Mouse (Mus musculus): ENCODE measurements around the gene Srrm2. TPM values are rescaled to one million over a fixed set of nuclear protein-coding genes. Genes with fewer than 3 reads are reported as not detected.
"Not testable (repeated sequence)": the region's sequence is repeated elsewhere in the genome, so short reads cannot be mapped to it uniquely, and the experiment has no call there.

Gene Srrm2
- polyA plus RNA-seq, 1 experiment: 439 TPM

DNA sequence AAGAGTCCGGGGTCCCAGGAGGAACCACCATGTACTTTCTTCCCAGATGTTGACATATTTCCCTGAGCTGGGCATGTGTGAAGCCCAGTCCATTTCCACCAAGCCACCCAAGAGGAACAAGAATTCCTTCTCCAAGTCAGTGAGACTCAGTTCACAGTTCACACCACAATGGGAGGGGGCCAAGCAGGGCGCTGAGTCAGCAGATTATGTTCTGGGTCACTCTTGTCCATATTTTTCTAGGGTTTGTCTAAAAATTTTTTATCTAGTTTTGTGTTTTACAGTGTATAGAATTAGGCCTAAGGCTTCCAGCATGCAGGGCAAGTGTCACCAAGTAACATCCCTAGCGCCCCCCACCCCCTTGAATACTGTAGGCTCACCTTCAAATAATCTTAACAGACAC, 29.2 kb upstream of the Srrm2 start:
- no peak for TF ChIP-seq CTCF (IDR thresholded peaks at IDR 0.05; ENCODE audit: extremely low read depth, insufficient read length, insufficient replicate concordance, low read depth, low read length)
- TF ChIP-seq POLR2A (IDR thresholded peaks at IDR 0.05; ENCODE audit: low read depth, low read length): no peak
- 98% methylated on average over 3 of the region's 3 CpGs for WGBS
- Histone ChIP-seq H3K36me3 (ENCODE audit: control insufficient read depth, insufficient read depth, low read length) (peaks cover 11% of the 10 kb centered on the region; the same call in 1 of the 2 replicates), H3K4me3 (ENCODE audit: low read depth, low read length) (no peak overlapping the region), H3K27ac (ENCODE audit: insufficient read depth, low read depth, low read length) (no peak overlapping the region), H3K4me1 (ENCODE audit: control insufficient read depth, insufficient read depth, insufficient read length, low read length) (peaks cover 19% of the 10 kb centered on the region; the same call in 1 of the 2 replicates), H3K27me3 (ENCODE audit: control insufficient read depth, insufficient read depth, low read length) (no peaks in the 10 kb centered on the region)

DNA sequence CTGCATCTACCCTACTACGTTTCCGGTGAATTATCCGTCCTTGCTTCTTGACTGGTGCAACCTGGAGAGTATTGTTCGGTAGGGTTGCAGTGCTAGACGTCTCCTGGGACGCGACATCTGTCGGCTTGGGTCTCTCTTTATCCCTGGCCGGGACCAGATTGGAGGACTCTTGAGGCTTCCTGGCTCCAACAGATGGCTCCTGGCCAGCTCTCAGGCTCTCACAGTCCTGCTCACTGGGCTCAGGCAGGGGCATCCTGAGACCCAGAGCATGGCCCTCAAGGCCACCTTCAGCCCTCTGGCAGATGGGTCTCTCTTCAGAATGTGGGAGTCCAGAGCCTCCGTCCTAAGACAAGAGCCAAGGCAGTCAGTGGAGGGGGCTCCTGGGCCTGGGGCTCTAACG, 27.4 kb upstream of the Srrm2 start:
- Histone ChIP-seq H3K27me3 (ENCODE audit: control insufficient read depth, insufficient read depth, low read length) (no peaks in the 10 kb centered on the region), H3K4me1 (ENCODE audit: control insufficient read depth, insufficient read depth, insufficient read length, low read length) (peaks cover 16% of the 10 kb centered on the region; the same call in 1 of the 2 replicates), H3K27ac (ENCODE audit: insufficient read depth, low read depth, low read length) (no peak overlapping the region), H3K36me3 (ENCODE audit: control insufficient read depth, insufficient read depth, low read length) (peaks cover 5% of the 10 kb centered on the region; the same call in 1 of the 2 replicates), H3K4me3 (ENCODE audit: low read depth, low read length) (no peak overlapping the region)
- no peak for TF ChIP-seq CTCF (IDR thresholded peaks at IDR 0.05; ENCODE audit: extremely low read depth, insufficient read length, insufficient replicate concordance, low read depth, low read length)
- TF ChIP-seq POLR2A (IDR thresholded peaks at IDR 0.05; ENCODE audit: low read depth, low read length): no peak
- 90% methylated on average over 11 of the region's 11 CpGs for WGBS

DNA sequence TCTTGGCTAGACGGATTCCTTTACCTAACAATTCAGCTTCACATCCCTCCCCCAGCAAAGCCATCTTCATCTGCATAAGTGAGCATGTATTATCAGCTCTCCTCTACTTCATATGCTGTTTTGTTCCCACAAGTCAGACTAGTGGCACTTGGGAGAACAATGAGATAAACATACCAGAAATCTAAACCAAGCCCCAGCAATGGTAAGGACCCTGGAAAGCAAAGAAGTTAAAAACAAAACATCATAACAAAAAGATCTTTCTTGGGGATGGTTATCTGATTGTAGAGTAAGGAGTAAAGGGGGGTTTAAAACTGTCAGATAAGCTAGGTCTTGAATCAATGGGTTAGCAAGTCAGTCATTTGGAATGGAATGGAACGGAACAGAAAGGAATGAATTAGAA, 19.8 kb upstream of the Srrm2 start:
- 55% methylated on average over 2 of the region's 2 CpGs for WGBS
- Histone ChIP-seq H3K4me3 (ENCODE audit: low read depth, low read length) (no peak overlapping the region), H3K4me1 (ENCODE audit: control insufficient read depth, insufficient read depth, insufficient read length, low read length) (peaks cover 6% of the 10 kb centered on the region), H3K27me3 (ENCODE audit: control insufficient read depth, insufficient read depth, low read length) (no peaks in the 10 kb centered on the region), H3K27ac (ENCODE audit: insufficient read depth, low read depth, low read length) (no peak overlapping the region), H3K36me3 (ENCODE audit: control insufficient read depth, insufficient read depth, low read length) (no peaks in the 10 kb centered on the region)
- no peak for TF ChIP-seq POLR2A (IDR thresholded peaks at IDR 0.05; ENCODE audit: low read depth, low read length)
- TF ChIP-seq CTCF (IDR thresholded peaks at IDR 0.05; ENCODE audit: extremely low read depth, insufficient read length, insufficient replicate concordance, low read depth, low read length): no peak

DNA sequence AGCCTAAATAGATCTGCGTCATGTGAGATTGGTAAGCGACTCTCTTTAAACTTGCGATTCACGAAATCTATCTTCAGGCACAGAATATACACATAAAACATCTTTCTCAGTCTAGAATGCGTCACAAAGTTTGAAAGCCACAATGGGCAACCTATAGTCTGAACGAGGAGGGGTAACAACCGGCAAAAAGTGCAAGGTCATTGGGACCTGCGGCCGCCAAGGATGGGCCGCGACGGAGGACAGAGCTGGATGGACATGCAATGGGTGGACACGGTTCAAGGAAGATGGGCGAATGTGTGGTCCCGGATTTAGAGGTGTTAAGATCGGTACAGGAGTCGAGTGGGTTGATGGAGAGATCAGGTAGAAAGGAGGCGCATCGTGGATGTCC, 19.4 kb upstream of the Srrm2 start:
- Histone ChIP-seq H3K27me3 (ENCODE audit: control insufficient read depth, insufficient read depth, low read length) (no peaks in the 10 kb centered on the region), H3K4me1 (ENCODE audit: control insufficient read depth, insufficient read depth, insufficient read length, low read length) (peaks cover 6% of the 10 kb centered on the region), H3K4me3 (ENCODE audit: low read depth, low read length) (peak overlapping the region; percentile 90), H3K36me3 (ENCODE audit: control insufficient read depth, insufficient read depth, low read length) (no peaks in the 10 kb centered on the region), H3K27ac (ENCODE audit: insufficient read depth, low read depth, low read length) (0 out of 2 replicates have a peak overlapping the region, but pooled peaks have one; percentile 4)
- TF ChIP-seq CTCF (IDR thresholded peaks at IDR 0.05; ENCODE audit: extremely low read depth, insufficient read length, insufficient replicate concordance, low read depth, low read length): no peak
- no peak for TF ChIP-seq POLR2A (IDR thresholded peaks at IDR 0.05; ENCODE audit: low read depth, low read length)
- 1% methylated on average over 19 of the region's 19 CpGs for WGBS

DNA sequence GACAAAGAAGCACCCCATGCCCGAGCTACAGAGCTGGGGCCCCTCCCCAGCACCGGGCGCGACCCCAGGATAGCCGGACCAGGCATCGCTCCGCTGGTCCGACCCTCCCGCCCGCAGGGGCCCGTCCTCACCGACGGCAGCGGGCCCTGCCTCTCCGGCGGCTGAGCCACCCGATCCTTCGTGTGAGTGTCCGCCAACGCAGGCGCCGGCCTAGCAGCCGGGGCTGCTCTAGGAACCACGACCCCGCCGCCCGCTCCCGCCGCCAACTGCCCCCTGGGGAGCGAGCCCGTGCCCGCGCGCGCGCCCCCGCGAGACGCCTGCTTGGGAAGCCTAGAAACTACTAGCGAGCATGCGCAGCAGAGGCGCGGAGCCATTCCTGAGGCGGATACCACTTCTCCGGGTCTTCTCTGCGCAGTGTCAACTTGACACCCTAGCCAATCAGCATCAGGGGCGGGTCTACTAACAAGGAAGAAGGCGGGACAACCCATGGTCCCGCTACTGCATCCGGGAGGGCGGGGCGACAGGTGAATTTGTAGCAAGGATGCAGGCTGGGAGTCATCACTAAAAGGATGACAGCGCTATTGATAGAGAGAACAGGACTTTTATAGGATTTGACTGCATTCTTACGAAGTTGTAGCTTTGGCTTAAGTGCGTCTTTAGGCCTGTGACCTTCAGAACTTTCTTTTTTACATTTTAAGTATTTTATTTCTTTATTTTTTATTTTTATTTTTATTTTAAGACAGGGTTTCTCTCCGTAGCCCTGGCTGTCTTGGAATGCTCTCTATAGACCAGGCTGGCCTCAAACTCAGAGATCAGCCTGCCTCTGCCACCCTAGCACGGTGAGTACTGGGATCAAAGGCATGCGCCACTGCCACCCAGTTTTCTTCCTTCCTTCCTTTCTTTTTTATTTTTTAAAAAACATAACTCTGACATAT, 18.8 kb upstream of the Srrm2 start, which contains the start of gene Flywch1:
Gene Flywch1, minus strand, starts transcription at position 319 of the 935 bp plus-strand sequence.
- Histone ChIP-seq H3K27ac (ENCODE audit: insufficient read depth, low read depth, low read length) (0 out of 2 replicates have a peak within 1 kb of the TSS, but pooled peaks have one; percentile 4), H3K27me3 (ENCODE audit: control insufficient read depth, insufficient read depth, low read length) (no peaks in the 10 kb centered on the region), H3K4me3 (ENCODE audit: low read depth, low read length) (peak within 1 kb of the TSS; percentile 90), H3K36me3 (ENCODE audit: control insufficient read depth, insufficient read depth, low read length) (no peaks in the 10 kb centered on the region), H3K4me1 (ENCODE audit: control insufficient read depth, insufficient read depth, insufficient read length, low read length) (peaks cover 6% of the 10 kb centered on the region)
- WGBS: 3% methylated on average over 58 of the region's 58 CpGs
- TF ChIP-seq CTCF (IDR thresholded peaks at IDR 0.05; ENCODE audit: extremely low read depth, insufficient read length, insufficient replicate concordance, low read depth, low read length): no peak
- TF ChIP-seq POLR2A (IDR thresholded peaks at IDR 0.05; ENCODE audit: low read depth, low read length): no peak; the same call in none of the 2 replicates

DNA sequence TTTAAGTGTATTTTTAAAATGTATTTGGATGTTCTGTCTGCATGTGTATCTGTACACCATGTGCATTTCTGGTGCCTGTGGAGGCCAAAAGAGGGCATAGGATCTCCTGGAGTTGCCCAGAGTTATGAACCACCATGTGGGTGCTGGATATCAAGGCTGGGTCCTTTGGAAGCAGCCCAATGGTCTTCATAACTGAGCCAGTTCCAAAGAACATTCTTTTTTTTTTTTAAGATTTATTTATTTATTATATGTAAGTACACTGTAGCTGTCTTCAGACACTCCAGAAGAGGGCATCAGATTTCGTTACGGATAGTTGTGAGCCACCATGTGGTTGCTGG, 18.1 kb upstream of the Srrm2 start:
- H3K27ac ChIP-seq (ENCODE audit: insufficient read depth, low read depth, low read length); H3K4me1 ChIP-seq (ENCODE audit: control insufficient read depth, insufficient read depth, insufficient read length, low read length); H3K4me3 ChIP-seq (ENCODE audit: low read depth, low read length); H3K36me3 ChIP-seq (ENCODE audit: control insufficient read depth, insufficient read depth, low read length); H3K27me3 ChIP-seq (ENCODE audit: control insufficient read depth, insufficient read depth, low read length): not testable (repeated sequence)
- 52% methylated on average over 2 of the region's 2 CpGs for WGBS

DNA sequence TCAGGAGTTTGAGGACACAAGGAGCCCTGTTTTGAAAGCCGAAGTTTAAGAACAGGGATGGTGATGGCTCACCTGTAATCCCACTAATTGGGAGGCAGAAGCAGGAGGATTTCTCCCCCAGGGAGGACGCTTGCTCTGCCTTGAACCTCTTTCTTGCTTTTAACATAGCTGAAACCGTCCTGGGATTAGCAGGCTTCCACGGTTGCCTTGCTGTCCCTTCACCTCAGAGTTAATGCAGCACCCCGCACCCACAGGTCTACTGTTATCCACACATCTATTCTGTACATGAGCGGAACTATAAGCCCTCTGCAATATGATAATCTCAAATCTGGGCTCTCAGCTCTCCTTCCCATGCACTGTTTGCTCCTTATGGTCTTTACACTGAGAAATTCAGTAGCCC, 16.7 kb upstream of the Srrm2 start:
- TF ChIP-seq CTCF (IDR thresholded peaks at IDR 0.05; ENCODE audit: extremely low read depth, insufficient read length, insufficient replicate concordance, low read depth, low read length) (no peak), POLR2A (IDR thresholded peaks at IDR 0.05; ENCODE audit: low read depth, low read length) (no peak)
- H3K27me3 ChIP-seq (ENCODE audit: control insufficient read depth, insufficient read depth, low read length): no peaks in the 10 kb centered on the region
- H3K27ac ChIP-seq (ENCODE audit: insufficient read depth, low read depth, low read length): no peak overlapping the region
- H3K36me3 ChIP-seq (ENCODE audit: control insufficient read depth, insufficient read depth, low read length): no peaks in the 10 kb centered on the region
- 72% methylated on average over 6 of the region's 6 CpGs for WGBS
- H3K4me3 ChIP-seq (ENCODE audit: low read depth, low read length): no peak overlapping the region
- peaks cover 6% of the 10 kb centered on the region for H3K4me1 ChIP-seq (ENCODE audit: control insufficient read depth, insufficient read depth, insufficient read length, low read length)
